Mouse (Mus musculus) right cerebral cortex, postnatal 10 days (tissue): ENCODE data around the gene Arhgef10l.

Experiments
- DNase-seq, 2 experiments: peaks; one replicate each; pipeline ENCODE4 v3.0.0; 2021; ENCODE audit warnings: low spot score in 2 of 2

Arhgef10l gene

GRCm38 (mm10) chr4:140665760-140666159, at the start of gene Arhgef10l:
Arhgef10l (minus strand) TSS chr4:140666012.
- DNase-seq = no peak

- DNase-seq = no peak
Observed at GRCm38 (mm10) chr4:140714586-140714985, 48.8 kb upstream of the Arhgef10l start.

- DNase-seq = peak; percentile 97 to 98
Observed at GRCm38 (mm10) chr4:140713480-140714365, 47.9 kb upstream of the Arhgef10l start.

- no peak for DNase-seq
Observed at GRCm38 (mm10) chr4:140711360-140711759, 45.5 kb upstream of the Arhgef10l start.

GRCm38 (mm10) chr4:140710781-140711180, 45.0 kb upstream of the Arhgef10l start:
- DNase-seq = no peak

- DNase-seq = no peak
Observed at GRCm38 (mm10) chr4:140709617-140710016, 43.8 kb upstream of the Arhgef10l start.

- no peak for DNase-seq
Observed at GRCm38 (mm10) chr4:140709111-140709510, 43.3 kb upstream of the Arhgef10l start.

- no peak for DNase-seq
Observed at GRCm38 (mm10) chr4:140708297-140708927, 42.6 kb upstream of the Arhgef10l start.

- no peak for DNase-seq
Observed at GRCm38 (mm10) chr4:140707615-140708014, 41.8 kb upstream of the Arhgef10l start.

- DNase-seq = no peak
Observed at GRCm38 (mm10) chr4:140704166-140704565, 38.4 kb upstream of the Arhgef10l start.

GRCm38 (mm10) chr4:140703636-140704035, 37.8 kb upstream of the Arhgef10l start:
- no peak for DNase-seq

- DNase-seq = peak; percentile 80 to 85
Observed at GRCm38 (mm10) chr4:140702611-140703327, 37.0 kb upstream of the Arhgef10l start.

GRCm38 (mm10) chr4:140701716-140702561, 36.1 kb upstream of the Arhgef10l start:
- DNase-seq = peak in 1 of 2 experiments; percentile 39

- peak; percentile 81 to 86 for DNase-seq
Observed at GRCm38 (mm10) chr4:140701049-140701715, 35.4 kb upstream of the Arhgef10l start.

GRCm38 (mm10) chr4:140700269-140701018, 34.6 kb upstream of the Arhgef10l start, which contains the start of gene Rcc2:
Rcc2 (plus strand) TSS chr4:140700541.
- peak in 1 of 2 experiments; percentile 43 for DNase-seq

- peak; percentile 74 to 78 for DNase-seq
Observed at GRCm38 (mm10) chr4:140699441-140700127, 33.8 kb upstream of the Arhgef10l start.

GRCm38 (mm10) chr4:140695675-140696585, 30.1 kb upstream of the Arhgef10l start:
- DNase-seq = no peak

- DNase-seq = no peak
Observed at GRCm38 (mm10) chr4:140695146-140695545, 29.3 kb upstream of the Arhgef10l start.
